Mouse (Mus musculus) cortical plate, adult 2 months (tissue): ENCODE data around the gene Nt5e.

Experiments used
- CTCF ChIP-seq: fragments of 200-500 bp; IDR thresholded peaks from 2 replicates; pipeline ENCODE4 v1.5.1; 2011; ENCODE audit warnings: mild to moderate bottlenecking, control low read depth, low read length; ENCODE audit not compliant: insufficient read depth; ENCODE audit errors: extremely low read depth
- POLR2A ChIP-seq: fragments of 200-500 bp; IDR thresholded peaks from 2 replicates; pipeline ENCODE4 v1.6.1; 2011; ENCODE audit warnings: mild to moderate bottlenecking, low read length, control low read depth; ENCODE audit not compliant: insufficient read depth; ENCODE audit errors: extremely low read depth

DNA sequence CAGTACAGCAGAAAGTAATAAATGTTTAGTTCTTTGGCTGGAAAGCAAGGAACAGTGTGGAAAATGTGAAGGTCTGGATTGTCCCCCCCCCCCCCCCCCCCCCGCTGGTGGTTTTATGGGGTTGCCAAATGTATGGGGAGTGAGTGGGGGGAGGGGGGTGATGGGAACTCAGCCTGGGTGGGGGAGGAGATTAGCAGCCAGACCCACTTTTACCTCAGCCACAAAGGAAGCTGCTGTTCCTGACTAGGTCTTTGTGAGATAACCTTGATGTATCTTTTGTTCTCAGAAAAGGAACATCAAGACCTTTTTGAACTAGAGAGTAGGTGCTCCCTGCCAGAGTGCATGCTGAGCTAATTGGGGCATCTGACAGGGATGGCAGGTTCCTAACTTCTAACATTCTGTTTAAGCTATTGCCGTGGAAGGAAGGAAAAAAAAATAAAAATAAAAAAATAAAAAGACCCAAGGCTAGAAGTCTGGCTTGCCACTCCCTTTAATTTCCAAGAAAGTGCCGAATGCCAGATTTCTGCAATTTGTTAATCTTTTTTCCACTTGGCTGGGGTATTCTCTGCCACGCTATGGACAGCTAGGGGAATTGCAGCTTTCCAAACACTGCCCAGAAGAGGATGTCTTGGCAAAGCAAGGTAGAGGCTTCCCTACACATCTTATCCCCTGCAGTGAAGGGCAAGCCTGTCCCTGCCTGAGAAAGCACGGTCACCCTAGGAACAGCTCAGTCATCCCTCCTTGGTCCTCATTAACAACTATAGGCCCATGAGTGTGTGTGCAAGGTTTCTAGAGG, 35.3 kb downstream of the Nt5e start:
- peak; percentile 40 for TF ChIP-seq CTCF
- TF ChIP-seq POLR2A: no peak
